Mouse (Mus musculus) bone marrow, adult 2 months (tissue): ENCODE data around the gene Gm13212. TPM values are rescaled to one million over a fixed set of nuclear protein-coding genes. Genes with fewer than 3 reads are reported as not detected.
"Not testable (repeated sequence)": the region's sequence is repeated elsewhere in the genome, so short reads cannot be mapped to it uniquely, and the experiment has no call there.

ENCODE experiments used
- H3K27ac ChIP-seq: fragments of 200-500 bp; 2 replicates; pipeline ENCODE4 v1.5.1; 2012; ENCODE audit warnings: low read depth, mild to moderate bottlenecking, control low read depth, inconsistent platforms, low read length; ENCODE audit not compliant: control insufficient read depth, poor library complexity, insufficient read depth
- H3K4me1 ChIP-seq: fragments of 200-500 bp; 2 replicates; pipeline ENCODE4 v1.6.1; 2011; ENCODE audit warnings: low read length; ENCODE audit not compliant: control insufficient read depth, insufficient read depth
- H3K4me3 ChIP-seq: fragments of 200-500 bp; replicated peaks from 2 replicates; pipeline ENCODE3; 2011; ENCODE audit warnings: mild to moderate bottlenecking, low read depth, low read length, control low read depth; ENCODE audit not compliant: control insufficient read depth
- WGBS: fragments of 180-500 bp; shearing (Covaris S2); methylation state at CpG from one replicate; pipeline ENCODE4 v1.1.7; 2018; 5-methylcytosine and 5-hydroxymethylcytosine counted together
- polyA plus RNA-seq: library from polyadenylated mRNA; stranded (reverse); fragments of >200 nt; gene quantifications from 2 replicates; pipeline ENCODE4 v1.2.4, GENCODE M21; 2011; ENCODE audit warnings: low replicate concordance; ENCODE audit not compliant: missing spikeins, insufficient read depth, insufficient read length

The Gm13212 gene
- polyA plus RNA-seq, 1 experiment: not detected

DNA sequence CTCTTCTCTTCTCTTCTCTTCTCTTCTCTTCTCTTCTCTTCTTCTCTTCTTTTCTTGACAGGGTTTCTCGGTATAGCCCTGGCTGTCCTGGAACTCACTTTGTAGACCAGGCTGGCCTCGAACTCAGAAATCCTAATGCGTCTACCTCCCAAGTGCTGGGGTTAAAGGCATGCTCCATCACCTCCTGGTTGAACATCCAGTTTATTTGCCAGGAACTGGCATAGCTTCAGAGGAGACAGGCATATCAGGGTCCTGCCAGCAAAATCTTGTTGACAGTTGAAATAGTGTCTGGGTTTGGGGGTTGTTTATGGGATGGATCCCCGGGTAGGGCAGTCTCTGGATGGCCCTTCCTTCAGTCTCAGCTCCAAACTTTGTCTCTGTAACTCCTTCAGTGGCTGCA is 9.8 kb downstream of the Gm13212 start:
- H3K4me1 ChIP-seq, H3K4me3 ChIP-seq: not testable (repeated sequence)
- 79% methylated on average over 4 of the region's 4 CpGs for WGBS

DNA sequence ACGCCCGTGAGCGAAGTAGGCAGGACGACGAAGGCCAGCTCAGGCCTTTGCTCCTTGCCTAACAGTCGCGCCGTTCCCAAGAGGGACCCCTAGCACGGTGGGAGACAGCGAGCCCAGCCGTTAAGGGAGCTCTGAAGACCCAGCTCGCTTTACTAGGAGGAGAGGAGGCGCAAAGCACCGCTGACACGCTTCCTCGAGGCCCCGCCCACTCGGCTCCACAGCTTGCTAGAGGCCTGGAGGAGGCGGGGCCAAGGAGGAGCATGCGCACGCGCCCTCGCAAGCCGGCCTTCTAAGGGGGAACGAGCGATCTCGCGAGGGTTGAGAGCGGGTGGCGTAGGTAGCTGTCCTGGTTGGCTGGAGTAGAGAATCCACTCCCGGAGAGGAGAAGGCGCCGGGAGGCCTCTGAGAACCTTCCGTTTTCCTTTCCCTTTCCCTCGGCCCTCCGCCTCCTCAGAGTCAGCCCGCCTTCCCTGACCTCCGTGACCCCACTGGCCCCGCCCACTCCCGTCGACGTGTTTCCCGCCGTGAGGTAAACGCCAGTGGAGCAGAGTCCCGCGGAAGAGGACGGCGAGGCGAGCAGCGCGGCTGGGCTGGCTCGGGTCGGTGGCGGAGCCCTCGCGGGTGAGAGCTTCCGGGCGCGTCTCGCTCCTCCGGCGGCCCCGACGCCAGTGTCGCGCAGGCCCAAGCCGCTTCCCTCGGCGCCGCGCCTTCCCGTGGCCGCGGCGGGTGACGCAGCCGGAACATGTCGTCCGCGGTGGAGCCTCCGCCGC is 55.6 kb downstream of the Gm13212 start:
- 33% methylated on average over 76 of the region's 83 CpGs for WGBS

More for the DNA sequence above, 9.8 kb downstream of the Gm13212 start:
- not testable (repeated sequence) for H3K27ac ChIP-seq

DNA sequence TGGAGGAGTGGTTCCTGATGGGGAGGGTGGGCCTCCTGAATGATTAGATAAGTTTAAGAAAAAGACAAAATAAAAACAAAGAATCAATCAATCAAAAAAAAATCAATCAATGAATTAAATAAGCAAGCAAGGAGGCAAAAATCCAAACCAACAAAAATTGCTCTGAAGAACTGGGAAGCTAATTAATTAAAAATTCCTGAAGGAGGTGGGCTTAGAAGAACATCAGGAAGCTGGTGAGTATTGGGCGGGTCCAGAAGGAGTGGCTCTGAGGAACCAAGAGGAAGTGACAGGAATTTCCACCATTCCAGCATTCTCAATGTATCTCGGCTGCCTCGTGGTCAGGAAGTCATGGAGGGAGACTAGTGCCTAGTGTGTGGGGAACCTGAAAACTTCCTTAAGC is 85.4 kb downstream of the Gm13212 start, which contains the start of gene Zfp980:
TSS of gene Zfp980 (plus strand) at position 301 of the 400 bp plus-strand sequence.
- H3K4me3 ChIP-seq, H3K4me1 ChIP-seq, H3K27ac ChIP-seq: not testable (repeated sequence)
- WGBS: 69% methylated on average over 3 of the region's 3 CpGs

More for the DNA sequence above, 55.6 kb downstream of the Gm13212 start:
- H3K27ac ChIP-seq, H3K4me1 ChIP-seq, H3K4me3 ChIP-seq: not testable (repeated sequence)

DNA sequence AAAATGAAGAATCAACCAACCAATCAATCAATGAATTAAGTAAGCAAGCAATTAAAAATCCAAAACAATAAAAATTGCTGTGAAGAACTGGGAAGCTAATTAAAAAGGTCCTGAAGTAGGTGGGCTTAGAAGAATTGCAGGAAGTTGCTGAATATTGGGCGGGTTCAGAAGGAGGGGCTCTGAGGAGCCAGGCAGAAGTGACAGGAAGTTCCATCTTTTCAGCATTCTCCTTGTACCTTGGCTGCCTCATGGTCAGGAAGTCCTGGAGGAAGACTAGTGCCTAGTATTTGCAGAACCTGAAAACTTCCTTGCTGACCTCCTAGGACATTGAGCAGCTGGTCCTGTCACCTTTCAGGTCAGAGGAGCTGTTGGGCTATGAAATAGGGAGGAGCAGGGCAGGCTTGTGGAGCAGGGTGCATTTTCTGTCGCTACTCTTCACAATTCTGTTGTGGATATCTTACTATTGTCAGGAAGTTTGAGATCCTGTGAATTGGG is 89.4 kb downstream of the Gm13212 start:
- not testable (repeated sequence) for H3K4me3 ChIP-seq, H3K4me1 ChIP-seq, H3K27ac ChIP-seq
- WGBS: 53% methylated on average over 2 of the region's 2 CpGs

Other genes starting within 250 kb of the Gm13212 start
- gene Zfp990, start 74.4 kb upstream of the Gm13212 start, polyA plus RNA-seq: 8.1 TPM in 1 of 2 replicates, not detected in the other
- 3.8 TPM in 1 of 2 replicates, not detected in the other for gene Zfp980, start 85.5 kb downstream of the Gm13212 start, polyA plus RNA-seq